Mouse (Mus musculus) bone marrow, adult 2 months (tissue): ENCODE data around the gene Sergef.

ENCODE experiments used
- CTCF ChIP-seq: fragments of 200-500 bp; IDR thresholded peaks from 2 replicates; pipeline ENCODE4 v1.5.1; 2011; ENCODE audit warnings: low read length, control low read depth; ENCODE audit not compliant: control insufficient read depth, insufficient read depth
- POLR2A ChIP-seq: fragments of 200-500 bp; IDR thresholded peaks from 2 replicates; pipeline ENCODE4 v1.6.1; 2011; ENCODE audit warnings: low read depth, mild to moderate bottlenecking, control low read depth, low read length, borderline replicate concordance; ENCODE audit not compliant: control insufficient read depth

- TF ChIP-seq POLR2A (no peak), CTCF (no peak)
These were observed 170.1 kb downstream of the Sergef start for GRCm38 (mm10) chr7:46469542-46469941.
